Mouse (Mus musculus) retina, embryonic 14.5 days (tissue): ENCODE measurements around the gene Ercc2.

Experiments
- DNase-seq: peaks from one replicate; pipeline ENCODE4 v3.0.0-alpha.2; 2015; ENCODE audit warnings: low spot score

The Ercc2 gene

DNA sequence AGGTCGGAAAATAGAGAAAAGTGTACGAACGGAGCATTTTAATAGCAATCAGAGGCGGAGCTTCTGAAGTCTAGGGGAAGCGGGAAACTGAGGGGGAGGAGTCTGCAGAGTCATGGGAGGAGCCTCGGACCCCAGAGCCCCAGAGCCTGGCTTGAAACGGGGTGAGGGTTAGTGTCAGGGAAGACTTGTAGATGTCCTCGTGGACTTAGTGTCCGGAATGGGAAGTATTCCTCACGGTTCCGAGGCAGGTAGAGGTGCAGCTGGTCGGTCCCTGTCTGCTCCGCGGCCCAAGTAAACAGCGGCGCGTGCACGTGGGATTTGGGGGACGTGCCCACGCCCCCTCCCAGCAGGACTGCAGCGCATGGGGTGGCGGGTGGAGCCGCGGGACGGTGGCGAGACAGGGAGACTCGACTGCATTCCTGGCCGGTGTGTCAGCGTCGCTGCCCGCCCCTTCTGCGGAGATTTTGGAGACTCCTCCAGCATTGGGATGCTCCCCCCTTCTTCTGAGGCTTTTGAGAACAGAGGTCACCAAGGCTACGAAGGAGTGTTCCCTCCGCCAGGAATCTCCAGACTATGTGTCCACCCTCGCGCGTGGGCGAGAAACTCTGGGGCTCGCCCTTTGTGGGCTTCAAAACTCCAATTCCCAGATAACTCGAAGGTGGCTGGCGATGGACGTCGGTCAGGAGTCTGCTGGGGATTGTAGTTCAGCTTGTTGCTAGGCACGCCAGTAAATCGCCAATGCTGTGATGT lies 21.7 kb upstream of the Ercc2 start:
- DNase-seq: peak; percentile 87

DNA sequence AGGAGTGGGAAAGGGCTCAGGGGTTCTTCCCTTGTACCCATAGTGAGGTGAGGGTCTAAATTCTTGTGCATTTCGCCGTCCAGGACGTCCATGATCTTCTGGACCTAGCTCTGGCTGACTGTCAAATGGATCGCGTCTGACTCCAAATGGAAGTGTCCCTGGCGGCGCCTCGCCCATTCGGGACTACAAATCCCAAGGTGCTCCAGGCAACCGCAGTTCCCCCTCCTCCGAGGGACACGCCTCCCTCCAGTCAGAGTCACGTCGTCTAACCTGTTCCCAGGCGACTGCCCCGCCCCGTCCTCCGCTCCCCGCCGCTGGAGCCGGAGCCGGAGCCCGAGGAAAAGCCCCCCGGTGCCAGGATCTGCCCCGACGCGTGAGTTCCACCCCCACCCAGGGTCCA lies 20.9 kb upstream of the Ercc2 start:
- peak; percentile 87 for DNase-seq

DNA sequence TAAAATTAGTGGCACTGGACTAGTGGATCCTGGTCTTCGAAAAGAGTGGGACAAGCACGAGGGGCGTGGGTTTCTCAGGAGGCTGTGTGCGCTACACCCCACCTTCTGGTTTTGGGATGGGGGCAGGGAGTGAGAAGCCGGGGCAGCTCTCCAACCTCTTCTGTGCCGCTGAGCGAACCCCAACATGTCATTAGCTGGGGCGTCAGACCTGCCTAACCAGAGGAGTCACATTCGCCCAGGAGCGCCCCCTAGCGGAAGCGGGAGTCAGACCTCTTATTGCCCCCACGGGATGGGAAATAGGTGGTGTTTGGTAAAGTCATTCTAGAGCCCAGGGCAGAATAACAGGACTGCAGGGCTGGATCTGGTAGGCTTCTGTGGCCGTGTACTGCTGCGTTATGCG lies 20.1 kb upstream of the Ercc2 start:
- peak; percentile 79 for DNase-seq

DNA sequence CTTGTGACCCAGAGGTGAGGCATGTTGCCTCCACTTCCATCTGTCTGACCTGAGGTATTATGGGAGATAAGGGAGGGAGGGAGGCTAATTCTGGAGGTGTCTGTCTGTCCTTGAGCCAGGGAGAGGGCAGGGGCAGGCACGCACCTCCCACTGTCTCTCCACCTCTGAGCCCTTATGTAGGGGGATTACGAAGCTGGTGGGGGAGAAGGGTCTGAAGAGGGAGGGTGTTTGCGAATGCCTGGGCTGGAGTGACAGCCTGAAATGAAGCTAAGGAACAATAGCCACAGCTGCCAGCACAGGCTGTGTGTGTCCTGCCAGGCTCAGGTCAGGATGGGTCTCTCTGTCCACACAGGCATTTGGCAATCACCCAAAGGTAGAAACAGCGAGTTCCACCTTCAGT lies 19.5 kb upstream of the Ercc2 start:
- peak; percentile 23 for DNase-seq

DNA sequence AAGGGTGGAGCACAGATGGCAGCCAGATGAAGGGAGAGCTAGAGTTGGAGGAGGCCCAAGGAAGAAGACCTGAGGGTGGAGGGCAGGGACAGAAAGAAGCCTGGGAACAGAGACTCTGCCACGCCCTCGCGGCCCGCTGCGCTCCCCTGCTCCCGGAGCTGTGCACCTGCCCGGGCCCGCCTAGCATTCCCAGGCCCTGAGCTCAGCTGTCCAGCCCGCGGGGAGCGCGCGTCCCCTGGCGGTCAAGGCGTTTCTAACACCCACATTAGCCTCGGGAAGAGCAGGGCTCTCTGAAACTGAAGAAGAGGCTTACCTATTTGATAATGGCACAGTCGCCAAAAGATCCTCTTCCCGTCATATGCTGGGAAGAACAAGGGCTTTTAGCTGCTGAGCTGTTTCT lies 17.9 kb upstream of the Ercc2 start:
- peak; percentile 80 for DNase-seq

DNA sequence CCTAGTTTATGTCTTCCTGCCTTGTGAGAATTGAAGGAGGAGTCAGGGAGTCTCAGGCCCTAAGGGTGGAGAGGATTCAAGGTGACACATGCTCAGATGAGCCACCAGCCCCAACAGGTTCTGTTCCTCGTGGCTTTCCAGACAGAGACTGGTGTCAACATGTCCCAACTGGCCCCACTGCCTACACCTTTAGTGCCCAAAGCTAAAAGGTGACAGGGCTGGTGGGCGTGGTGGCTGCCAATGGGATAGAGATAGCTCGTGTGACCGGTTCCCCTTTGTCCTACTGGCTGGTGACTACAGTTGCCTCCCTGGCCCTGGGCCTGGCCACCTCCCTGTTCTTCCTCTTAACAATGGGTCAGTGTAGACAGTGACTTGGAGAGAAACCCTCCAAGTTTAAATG lies 16.4 kb upstream of the Ercc2 start:
- no peak for DNase-seq

DNA sequence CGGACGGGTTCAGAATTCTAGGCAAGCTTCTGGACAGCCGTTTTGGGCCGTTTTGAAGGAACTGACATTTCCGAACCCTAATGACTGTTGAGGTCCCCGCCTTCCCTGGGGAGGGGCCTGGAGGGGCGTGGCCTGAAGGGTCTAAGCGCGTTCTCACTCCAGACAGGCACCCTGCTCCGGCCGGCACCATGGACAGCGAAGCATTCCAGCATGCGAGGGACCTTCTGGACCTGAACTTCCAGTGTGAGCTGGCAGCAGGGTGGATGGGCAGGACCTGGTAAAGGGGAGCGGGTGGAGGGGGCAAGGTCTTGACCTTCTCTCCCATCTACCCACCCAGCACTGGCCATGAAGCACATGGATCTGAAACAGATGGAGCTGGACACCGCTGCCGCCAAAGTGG lies 13.4 kb upstream of the Ercc2 start:
- no peak for DNase-seq

- DNase-seq: peak; percentile 83
Observed at GRCm38 (mm10) chr7:19369823-19370425, 11.9 kb upstream of the Ercc2 start.

GRCm38 (mm10) chr7:19373367-19373766 lies 8.4 kb upstream of the Ercc2 start:
- no peak for DNase-seq

- no peak for DNase-seq
Observed at GRCm38 (mm10) chr7:19375368-19375767, 6.4 kb upstream of the Ercc2 start.

GRCm38 (mm10) chr7:19376019-19376418 lies 5.8 kb upstream of the Ercc2 start:
- DNase-seq: no peak

GRCm38 (mm10) chr7:19378049-19378448 lies 3.8 kb upstream of the Ercc2 start:
- no peak for DNase-seq

DNA sequence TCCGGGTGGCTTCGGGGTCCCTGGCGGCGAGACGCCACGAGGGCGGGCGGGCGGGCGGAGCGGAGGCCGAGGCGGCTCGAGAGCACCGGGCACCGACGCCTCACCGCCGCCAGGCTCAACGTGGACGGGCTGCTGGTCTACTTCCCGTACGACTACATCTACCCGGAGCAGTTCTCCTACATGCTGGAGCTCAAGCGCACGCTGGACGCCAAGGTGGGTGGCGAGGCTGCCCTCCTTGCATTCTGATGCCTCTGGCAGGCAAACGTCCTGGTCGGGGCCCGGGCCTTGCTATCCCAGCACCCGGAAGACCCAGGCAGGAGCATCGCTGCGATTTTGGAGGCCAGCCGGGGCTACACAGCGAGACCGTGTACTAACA lies 344 bp downstream of the Ercc2 start:
- no peak for DNase-seq

GRCm38 (mm10) chr7:19383708-19384107 lies 1.9 kb downstream of the Ercc2 start:
- no peak for DNase-seq

DNA sequence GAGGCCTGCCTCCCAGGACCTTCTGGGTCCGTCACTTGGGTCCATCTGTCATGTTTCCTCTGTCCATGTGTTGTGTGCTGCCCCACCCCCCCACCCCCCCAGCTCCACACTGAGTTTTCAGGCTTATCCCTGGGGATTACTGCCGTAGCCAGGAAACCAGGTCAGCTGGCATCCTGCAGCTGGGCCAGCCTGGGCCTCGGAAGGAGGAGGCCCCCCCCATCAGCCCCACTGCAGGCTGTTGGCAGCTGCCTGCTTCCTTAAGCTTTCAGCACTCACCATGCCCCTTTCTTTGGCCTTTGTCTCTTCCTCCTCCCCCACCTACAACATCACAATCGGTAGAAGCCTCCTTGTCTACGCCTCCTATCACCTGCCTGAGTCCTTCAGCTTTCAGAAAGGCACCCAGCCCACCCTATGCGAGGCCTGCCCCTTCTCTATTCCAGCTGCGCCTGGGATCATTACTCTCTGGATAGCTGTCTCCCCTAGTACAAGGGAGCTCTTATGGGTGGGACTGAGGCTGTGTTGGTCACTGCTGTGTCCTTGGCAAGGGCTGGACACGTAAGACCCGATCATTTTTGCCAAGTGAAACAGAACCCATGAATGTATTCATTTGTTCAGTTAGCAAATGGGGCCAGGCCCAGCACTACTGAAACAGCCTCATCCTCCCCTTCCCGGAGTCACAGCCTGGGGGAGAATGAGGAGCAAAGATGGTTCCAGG lies 7.0 kb downstream of the Ercc2 start:
- peak; percentile 74 for DNase-seq

DNA sequence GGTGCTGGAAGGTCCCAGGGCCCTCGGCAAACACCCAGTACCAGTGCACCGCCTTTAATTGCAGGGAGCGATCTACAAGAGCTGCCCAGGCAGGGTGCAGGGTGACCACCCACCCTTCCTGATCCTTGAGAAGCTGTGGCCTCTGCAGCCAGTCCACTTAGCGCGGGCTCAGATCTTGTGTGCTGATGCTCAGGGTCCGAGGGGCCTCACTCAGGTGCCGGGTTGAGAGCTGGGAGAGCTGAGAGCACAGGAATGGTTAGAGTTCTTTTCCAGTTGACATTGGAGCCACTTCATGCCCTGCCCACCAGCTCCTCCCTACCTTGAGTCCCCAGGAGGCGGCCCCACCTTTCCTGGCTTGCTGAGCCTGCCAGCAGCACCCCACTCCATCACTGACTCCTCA lies 12.7 kb downstream of the Ercc2 start:
- no peak for DNase-seq

DNA sequence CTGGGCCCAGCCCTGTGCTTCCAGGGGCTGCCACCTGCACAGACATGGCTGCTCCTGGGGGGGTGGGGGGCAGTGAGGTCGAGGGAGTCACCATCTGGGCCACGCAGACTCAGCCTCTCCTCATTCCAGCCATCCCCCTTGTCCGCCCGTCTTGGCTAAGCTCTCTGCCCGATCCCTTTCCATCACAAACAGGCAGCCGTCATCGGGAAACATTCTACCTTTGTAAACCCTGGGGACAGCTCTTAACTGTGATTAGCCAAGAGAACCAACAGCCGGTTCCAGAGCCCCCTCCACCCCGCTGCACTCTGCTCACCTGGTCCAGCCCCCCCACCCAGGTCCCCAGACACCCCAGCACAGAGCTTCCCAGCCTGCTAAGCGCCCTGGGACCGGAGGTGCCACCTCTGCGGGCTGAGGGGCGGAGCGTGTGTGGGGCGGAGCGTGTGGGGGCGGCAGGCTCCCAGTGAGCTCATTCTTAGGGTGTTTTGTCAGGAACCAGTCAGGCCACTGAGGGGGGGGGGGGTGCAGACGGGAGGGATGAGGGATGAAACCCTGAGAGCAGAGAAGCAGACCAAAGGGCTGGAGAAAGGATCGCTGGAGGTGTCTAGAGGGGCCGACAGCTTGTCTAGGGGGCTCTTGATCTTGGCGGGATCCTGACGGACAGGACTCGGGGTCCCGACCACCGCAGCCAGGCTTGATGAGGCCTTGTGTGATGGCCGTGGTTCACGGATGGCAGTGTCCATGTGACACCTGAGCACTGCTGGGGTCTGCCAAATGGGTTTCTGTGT lies 17.9 kb downstream of the Ercc2 start:
- DNase-seq: peak; percentile 61

GRCm38 (mm10) chr7:19400946-19401345 lies 19.1 kb downstream of the Ercc2 start:
- DNase-seq: no peak

- DNase-seq: no peak
Observed at GRCm38 (mm10) chr7:19402535-19403112, 20.8 kb downstream of the Ercc2 start.

DNA sequence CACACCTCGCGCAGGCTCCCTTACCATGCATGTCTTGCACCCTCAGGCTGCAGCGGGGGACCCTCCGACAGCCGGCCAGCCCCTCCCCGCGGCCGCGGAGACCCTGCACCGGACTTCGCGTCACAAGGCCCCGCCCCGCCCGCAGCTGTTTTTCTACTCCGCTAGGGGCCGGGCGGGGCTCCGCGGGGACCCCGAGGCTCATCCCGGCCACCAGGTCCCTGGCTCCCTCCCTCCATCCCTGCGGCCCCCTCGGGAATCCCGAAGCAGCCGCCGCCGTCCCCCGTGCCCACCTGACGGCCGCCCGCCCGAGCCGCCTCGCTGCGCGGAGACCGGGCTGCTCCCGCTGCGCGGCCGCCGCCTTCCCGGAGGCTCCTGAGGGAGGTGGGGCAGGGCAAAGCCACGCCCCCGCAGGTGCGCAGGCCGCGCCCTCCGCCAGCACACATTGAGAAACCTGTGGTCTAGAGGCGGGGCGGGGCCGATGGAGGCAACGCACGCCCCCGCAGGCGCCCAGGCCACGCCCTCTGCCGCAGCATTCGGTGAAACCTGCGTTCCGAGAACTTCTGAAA lies 22.0 kb downstream of the Ercc2 start, which contains the start of gene Klc3:
Gene Klc3, minus strand, starts transcription at position 374 of the 566 bp plus-strand sequence.
- DNase-seq: peak; percentile 56

DNA sequence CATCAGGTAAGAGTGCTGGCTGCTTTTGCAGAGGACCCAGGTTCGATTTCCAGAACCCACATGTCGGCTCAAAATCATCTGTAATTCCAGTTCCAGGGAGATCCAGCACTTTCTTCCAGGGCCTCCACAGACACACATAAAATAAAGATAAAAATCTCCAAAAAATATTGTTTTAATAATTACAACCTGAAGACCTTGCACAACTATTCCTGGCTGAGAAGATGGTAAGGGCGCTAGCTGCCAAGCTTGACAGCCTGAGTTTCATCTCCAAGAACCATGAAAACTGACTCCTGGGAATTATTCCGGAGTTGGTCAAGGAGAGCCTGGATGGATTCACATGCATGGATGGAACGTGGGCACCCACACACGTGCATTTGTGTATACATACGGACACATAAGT lies 22.7 kb downstream of the Ercc2 start, which contains the start of gene Ckm:
Gene Ckm, plus strand, starts transcription at position 301 of the 400 bp plus-strand sequence.
- DNase-seq: no peak

- DNase-seq: peak; percentile 93
Observed at GRCm38 (mm10) chr7:19405417-19405816, 23.6 kb downstream of the Ercc2 start.
